Mouse (Mus musculus) neutrophil, adult 5-6 weeks (primary cell): ENCODE results near the gene Vps11. TPM values are rescaled to one million over a fixed set of nuclear protein-coding genes. Genes with fewer than 3 reads are reported as not detected.
"Not testable (repeated sequence)": the region's sequence is repeated elsewhere in the genome, so short reads cannot be mapped to it uniquely, and the experiment has no call there.

Source experiments
- ATAC-seq: fragments of 151-379, 151-347 bp; 2 replicates; pipeline ENCODE4 v1.8.0; 2017; ENCODE audit warnings: mild to moderate bottlenecking, moderate TSS enrichment; ENCODE audit not compliant: insufficient number of reproducible peaks, poor library complexity, low FRiP score, severe bottlenecking; ENCODE audit errors: extremely low read depth
- total RNA-seq: library from RNA; stranded (forward); fragments of 200-1000 nt; gene quantifications from 2 replicates; pipeline ENCODE4 v1.2.3, GENCODE M21; 2017

Vps11 gene
- total RNA-seq: 34.6 and 37.4 TPM in 2 replicates

DNA sequence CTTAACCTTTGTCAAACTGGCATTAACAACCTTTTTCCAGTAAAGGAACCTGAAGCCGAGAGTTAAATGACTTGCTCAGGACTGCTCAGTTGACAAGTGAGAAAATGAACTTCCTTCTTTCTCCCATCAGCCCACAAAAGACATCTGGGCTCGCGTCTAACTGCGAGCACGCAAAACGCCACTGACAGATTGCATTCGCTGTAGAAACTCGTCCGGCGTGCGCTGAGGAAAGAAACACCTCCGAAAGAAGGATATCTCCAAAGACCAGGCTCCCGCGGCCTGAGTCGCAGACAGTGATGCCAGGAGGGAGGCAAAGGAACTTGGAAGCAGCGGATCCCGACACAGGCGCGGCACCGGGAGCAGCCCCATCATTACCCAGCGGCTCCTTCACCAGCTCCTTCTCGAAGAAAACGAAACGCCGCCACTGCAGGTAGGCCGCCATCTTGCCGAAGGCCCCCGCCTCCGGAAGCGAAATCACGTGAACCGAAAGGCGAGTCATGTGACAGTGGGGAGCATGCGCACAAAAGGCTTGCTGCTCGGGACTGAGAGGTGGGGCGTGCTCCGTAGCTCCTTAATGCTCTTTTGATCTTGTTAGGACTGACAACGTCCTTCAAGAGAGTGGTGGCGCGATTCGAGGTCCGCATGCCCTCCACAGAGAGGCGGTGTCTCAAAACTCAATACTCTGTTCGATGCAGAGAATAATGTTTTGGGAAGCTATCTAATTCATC lies at the start of gene Vps11:
TSS of gene Vps11 (minus strand) at position 481 of the 728 bp plus-strand sequence.
- ATAC-seq: peak; percentile 90

DNA sequence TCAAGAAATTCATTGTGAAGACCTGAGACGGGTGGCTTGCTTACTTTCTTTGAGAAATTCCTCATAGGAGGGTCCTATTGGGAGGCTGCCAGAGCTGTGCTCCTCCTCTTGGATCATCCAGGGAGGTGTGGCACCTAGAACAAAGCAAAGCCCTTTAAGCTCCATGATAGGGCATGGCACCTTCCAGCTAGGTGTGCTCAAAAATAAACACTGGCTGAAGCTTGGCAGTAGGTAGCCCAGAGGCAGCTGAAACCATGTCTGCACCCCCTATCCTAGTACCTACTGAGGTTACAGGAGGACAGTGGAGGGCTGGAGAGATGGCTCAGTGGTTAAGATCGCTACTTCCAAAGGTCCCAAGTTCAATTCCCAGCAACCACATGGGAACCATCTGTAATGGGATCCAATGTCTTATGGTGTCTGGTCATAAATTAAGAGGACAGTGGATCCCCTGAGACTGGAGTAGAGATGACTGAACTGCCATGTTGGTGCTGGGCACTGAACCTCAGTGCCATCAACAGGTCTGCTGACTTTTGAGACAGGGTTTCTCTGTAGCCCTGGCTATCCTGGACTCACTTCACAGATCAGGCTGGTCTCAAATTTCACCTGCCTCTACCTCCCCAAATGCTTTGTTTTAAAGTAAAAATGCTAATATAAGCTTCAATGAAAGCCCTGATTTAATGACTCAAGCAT lies 49.3 kb upstream of the Vps11 start:
- ATAC-seq: no peak

DNA sequence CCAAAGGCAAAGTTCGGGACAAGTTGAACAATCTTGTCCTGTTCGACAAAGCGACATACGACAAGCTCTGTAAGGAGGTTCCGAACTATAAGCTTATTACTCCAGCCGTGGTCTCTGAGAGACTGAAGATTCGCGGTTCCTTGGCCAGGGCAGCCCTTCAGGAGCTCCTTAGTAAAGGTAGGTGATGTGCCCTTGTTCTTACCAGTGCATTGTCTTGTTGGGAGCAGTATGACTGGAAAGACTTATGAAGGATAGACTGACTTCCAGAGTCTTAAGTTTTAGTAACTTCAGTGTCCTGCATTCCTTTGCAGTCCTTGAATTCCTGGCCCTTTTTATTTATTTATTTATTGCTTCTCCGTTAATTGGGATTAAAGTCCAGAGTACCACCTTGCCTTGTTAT lies 47.2 kb upstream of the Vps11 start:
- ATAC-seq: not testable (repeated sequence)

DNA sequence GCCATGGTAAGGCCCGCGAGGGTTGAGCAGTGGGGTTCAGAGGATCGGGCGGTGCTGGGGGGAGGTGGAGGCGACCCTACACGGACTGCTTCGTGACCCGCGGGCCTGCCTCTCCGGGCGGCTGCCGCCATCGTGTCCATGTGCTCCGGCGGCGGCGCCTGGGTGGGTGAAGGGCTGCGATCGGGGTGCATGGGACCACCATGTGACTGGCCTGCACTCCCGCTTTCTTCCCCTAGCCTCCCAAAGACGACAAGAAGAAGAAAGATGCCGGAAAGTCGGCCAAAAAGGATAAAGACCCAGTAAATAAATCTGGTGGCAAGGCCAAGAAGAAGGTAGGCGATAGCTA lies 46.3 kb upstream of the Vps11 start:
- no peak for ATAC-seq

DNA sequence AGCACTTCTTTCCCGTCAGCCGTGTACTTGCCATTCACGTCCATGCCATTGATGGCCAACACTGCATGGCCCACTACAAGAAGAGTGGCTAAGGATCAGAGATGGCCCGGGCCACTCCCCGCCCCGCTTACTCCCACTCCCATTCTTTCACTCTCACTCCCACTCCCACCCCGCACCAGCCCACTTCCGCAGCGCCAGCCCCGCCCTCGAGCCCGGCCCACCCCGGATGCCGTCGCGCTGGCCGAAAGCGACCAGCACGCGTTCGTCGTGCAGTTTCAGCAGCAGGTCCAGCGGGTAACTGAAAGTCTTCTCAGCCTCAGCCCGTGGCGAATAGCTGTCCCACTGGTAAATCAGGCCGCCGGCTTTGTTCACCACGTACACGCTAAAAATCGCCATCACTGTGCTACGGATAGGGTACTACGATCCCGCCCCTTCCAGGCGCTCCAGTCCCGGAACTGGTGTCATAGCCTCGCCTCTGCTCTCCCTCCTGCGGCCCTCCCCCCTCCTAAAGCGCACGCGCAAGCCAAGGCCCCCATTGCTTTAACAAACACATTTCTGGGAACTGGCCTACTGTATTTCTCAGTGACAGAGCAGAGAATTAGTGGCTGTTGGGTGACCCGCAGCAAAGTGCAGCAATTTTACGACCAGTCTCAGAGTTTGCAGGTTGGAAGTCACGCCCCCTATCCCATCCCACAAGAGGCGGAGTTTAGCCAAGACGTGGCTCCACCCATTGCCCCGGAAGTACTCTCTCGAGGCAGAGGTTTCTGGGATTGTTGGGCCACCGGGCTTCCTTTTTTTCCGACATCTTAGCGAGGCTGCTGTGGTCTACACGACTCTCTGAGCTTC lies 45.7 kb upstream of the Vps11 start, which contains the start of the genes Rps25 and Trappc4:
TSS of gene Rps25 (plus strand) at position 234 of the 846 bp plus-strand sequence.
TSS of gene Trappc4 (minus strand) at position 695 of the 846 bp plus-strand sequence.
- ATAC-seq: peak; percentile 90

DNA sequence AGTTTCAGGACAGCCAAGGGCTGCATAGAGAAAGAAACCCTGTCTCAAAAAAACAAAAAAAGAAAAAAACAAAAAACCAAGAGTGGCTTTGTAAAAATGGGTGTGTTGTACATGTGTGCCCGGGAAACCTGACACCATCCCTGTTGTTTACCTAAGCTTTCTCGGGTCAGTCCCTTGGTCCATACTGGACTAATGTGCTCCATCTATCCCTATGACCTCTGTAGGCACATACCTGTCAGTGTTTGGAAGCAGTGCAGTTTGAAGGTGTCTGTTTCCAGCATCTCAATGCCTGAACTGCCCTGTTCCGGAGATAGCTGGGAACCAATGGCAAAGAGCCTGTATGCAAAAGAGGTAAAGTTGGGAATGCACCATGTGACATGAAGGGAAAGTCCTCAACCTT lies 43.5 kb upstream of the Vps11 start:
- no peak for ATAC-seq

DNA sequence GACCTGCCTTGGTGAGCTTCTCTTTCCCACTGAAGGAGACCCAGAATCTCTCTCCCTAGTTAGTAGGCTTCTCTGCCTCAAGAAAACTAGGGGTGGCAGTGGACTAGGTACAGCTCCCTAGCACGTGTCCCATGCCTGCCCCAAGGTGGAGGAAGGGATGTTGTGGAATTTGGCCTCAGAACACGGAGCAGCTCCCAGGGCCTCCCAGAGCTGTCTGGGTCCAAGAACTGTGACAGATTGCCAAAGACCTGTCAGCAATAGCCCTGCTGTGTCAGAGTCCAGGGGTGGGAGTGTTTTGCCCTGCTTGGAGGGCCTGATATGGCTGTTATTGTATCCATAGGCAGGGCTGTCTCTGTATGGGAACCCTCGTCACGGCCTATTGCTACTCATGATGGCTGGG lies 39.6 kb upstream of the Vps11 start:
- ATAC-seq: no peak

DNA sequence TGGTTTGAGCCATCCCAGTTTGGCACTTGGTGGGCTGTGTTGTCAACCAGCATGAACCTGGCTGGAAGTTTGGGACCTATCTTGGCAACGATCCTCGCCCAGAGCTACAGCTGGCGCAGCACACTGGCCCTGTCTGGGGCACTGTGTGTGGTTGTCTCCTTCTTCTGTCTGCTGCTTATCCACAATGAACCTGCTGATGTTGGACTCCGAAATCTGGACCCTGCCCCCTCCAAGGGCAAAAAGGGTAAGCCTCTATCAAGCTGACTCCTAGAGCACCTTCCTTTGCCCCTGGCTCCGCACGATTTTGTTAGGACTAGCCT lies 38.3 kb upstream of the Vps11 start:
- no peak for ATAC-seq

DNA sequence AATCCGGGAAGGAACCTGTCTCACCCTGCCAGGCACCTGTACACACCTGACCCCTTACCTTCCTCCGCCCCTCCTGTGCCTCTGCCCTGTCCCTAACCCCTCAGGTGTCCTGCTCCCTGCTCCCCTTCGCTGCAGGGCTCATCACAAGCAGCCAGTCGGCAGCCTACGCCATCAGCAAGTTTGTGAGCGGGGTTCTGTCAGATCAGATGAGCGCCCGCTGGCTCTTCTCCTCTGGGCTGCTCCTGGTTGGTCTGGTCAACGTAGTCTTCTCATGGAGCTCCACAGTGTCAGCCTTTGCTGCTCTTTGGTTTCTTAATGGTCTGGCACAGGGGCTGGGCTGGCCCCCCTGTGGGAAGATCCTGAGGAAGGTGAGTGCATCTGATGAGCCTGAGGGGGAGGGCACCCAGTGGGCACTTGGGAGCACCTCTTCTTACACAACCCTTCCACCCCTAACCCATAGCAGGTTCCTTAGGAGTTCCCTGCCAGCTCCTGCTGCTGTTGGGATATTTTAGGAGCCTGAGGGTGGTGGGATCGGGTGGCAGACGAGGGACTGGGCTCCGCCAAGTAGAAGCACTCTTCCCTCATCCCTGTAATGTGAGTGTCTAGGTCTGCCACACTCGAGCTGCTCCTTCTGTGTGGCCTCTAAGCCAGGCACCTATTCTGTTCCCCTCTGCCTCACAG lies 37.8 kb upstream of the Vps11 start:
- no peak for ATAC-seq

DNA sequence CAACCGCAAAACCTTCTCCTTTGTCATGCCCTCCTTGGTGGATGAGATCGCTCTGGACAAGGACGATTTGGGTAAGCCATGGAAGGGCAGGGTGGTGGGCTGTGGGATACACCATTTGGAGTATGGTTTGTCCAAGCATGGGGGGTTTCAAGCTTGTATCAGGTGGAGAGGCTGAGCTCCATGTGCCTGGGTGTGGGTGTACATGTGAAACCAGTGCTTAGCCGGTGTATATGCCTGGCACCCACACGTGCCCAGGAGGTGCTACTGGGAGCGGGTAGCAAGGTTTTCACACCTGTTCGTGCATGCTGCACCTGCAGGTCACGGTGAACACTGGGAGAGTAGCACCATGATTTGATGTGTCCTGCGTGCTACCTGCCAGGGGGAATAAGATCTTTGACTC lies 37.1 kb upstream of the Vps11 start:
- ATAC-seq: no peak

DNA sequence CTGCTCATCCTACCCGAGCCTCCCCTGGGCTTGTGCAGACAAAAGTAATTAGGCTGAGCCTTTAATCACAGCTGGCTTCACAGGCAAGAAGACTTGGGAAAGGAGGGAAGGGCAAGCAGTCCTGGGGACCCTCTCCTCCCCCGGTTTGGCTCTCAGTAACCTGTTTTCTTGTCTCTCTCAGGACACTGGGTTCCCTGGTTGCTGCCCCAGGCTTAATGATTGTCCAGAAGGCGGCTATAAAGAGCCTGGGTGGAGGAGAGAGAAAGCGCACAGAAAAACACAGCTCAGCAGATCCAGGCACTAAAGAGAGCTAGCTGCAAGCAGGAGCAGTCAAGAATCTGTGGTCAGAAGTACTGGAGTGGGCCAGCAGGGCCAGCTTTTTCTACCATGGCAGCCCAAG lies 36.6 kb upstream of the Vps11 start:
- no peak for ATAC-seq

DNA sequence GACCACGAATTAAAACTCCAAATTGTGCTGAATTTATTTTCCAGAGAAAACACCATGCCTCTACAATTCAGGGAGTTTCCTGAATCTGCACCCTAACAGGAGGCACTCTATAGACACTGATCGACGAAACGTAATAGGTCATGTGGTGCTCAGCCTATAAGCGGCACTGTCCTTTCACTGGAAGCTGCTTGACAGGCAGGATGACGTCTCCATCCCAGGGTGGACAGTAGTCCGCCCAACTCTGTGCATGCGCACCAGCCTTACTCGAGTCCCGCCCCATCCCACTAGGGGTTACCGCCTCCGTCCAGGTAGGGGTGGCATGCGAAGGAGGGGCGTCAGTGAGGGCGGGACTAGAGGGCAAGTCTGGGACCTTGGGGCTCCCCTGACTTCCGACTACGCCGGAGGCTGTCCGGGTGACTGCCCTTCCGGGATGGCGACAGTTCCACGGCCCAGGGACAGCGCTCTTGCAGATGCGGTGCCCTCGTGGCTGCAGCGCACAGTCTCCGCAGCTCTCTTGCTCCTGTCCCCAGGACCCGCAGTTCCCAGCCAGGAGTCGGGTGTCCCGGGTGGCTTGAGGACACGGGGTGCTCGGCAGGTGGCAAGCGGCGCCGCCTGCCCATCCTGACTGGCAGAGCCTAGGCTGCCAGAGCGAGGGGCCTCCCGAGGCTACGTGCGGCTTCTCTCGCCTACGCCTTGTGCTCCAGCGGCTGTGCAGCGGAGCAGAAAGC lies 35.4 kb upstream of the Vps11 start, which contains the start of gene Slc37a4:
TSS of gene Slc37a4 (plus strand) at position 169 of the 728 bp plus-strand sequence.
- peak; percentile 98 for ATAC-seq

DNA sequence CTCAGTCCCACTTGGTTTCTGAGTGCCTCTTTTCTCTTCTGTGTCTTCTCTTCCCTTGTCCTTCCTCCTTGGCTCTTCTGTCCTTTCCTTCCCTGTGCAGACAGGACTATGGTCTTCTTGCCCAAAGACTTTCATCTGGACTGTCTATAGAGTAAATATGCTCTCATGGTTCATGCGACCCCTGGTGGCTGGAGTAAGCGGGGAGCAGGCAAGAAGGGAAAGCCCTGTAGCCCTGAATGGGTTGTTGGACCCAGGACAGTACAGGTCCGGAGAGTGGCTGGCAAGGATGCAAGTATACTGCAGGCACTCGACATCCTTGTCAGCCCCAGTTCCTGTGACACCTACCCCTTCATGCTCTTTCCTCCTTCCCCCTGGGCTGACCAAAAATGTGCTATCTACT lies 30.0 kb upstream of the Vps11 start:
- ATAC-seq: peak; percentile 64

DNA sequence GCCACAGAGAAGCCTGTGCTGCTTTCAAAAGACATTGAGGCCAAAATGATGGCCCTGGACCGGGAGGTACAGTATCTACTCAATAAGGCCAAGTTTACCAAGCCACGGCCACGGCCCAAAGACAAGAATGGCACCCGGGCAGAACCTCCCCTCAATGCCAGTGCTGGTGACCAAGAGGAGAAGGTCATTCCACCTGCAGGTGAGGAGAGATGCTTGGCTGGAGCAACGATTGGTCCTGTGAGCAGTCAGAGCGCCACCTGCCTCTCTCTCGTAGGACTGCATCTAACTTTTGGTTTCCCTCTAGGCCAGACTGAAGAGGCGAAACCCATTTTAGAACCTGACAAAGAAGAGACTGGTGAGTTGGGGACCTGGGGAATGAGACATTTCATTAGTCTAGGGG lies 27.8 kb upstream of the Vps11 start:
- peak; percentile 70; the same call in 1 of the 2 replicates for ATAC-seq

DNA sequence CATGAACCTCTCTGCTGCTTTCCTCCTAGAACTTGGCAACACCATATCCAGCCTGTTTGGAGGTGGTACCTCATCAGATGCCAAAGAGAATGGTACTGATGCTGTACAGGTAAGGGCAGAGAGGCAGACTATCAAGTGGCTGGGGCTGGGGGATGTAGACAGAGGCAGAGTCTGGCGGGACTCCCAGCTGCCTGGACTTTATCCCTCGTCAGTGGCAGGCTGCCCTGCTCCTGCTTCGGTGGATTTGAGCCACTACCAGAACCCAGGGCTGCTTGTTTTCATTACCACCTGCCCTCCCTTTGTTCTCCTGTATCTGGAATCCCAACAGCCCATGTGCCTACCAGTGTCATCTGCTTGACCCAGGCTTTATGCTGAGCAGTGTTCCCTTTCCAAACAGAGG lies 25.8 kb upstream of the Vps11 start:
- no peak for ATAC-seq

DNA sequence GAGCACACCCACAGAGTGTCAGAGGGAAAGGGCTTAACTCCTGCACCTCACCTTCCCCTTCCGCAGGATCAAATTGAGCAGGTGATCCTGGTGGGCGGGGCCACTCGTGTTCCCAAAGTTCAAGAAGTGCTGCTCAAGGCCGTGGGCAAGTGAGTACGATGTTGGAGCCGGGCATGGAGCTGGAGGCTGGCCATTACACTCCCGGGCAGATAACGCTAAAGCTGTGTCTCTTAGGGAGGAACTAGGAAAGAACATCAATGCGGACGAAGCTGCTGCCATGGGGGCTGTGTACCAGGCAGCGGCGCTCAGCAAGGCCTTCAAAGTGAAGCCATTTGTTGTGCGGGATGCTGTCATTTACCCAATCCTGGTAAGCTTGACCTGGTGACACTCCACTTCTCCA lies 23.1 kb upstream of the Vps11 start:
- ATAC-seq: no peak

DNA sequence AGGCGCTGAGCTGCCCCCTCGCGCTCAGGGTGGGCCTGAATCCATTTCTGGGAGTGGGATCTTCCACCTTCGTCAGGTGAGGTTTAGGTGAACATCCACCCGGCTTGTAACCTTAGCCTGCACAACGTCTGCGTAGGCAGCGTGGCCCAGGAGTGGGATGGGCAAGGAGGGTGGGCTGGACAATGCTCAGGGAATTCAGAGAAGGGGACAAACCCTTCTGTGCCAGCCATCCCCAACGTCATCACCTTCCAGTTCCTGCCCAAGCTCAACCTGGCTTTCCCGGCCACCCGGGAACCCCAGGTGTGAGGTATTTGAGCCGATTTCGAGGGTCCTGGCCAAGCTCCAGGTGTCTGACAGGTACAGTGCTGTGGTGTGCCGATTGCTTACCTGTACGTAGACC lies 18.4 kb upstream of the Vps11 start:
- ATAC-seq: no peak

DNA sequence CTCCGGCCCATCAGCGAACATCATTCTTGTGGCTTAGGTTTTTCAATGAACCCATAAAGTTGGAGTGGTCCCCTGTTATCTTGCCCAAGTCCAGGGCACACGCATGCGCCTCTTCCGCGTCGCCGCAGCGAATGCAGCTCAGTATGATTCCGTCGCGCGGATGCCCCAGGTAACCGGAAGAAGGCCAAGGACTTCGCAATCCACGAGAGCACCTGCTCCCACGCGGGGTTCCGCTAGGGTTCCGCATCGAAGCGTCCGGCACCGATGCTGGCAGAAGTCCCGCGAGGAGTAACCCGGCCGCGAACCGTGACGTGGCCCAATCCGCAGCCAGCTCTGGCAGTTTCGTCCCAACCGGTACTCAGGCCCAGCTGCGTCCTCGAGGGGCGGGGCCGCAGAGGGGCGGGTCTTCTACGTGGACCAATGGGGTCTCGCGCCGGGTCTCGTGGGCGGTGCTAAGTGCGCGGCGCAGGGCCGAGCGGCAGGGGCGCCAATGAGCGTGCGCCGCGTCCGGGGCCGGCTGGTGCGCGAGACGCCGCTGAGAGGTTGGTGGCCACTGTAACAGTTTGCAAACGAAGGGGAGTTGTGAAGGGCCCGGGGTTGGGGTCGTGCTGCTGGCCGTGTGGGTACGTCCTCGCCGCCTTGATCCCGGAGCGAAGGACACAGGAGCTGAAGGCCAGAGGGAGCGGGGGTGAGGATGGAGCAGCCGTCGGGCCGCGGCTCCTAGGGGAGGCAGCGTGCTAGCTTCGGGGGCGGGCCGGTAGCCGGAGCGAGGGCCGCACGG lies 17.8 kb upstream of the Vps11 start, which contains the start of gene Hyou1:
TSS of gene Hyou1 (plus strand) at position 437 of the 781 bp plus-strand sequence.
- peak; percentile 94 for ATAC-seq
